Mouse (Mus musculus): ENCODE measurements at regions not wholly inside any gene's neighbourhood (a gene's known extent, or its start where the extent isn't known, plus 50 kb on each side); places are given as distances from the start of the nearest gene placed in this dataset.
"Not testable (repeated sequence)": the region's sequence is repeated elsewhere in the genome, so short reads cannot be mapped to it uniquely, and the experiment has no call there.

GRCm38 (mm10) chr8:54239106-54239505, 161.7 kb downstream of the Vegfc start:
- DNase-seq (ENCODE audit: low spot score in 2 of 2): not testable (repeated sequence)

DNA sequence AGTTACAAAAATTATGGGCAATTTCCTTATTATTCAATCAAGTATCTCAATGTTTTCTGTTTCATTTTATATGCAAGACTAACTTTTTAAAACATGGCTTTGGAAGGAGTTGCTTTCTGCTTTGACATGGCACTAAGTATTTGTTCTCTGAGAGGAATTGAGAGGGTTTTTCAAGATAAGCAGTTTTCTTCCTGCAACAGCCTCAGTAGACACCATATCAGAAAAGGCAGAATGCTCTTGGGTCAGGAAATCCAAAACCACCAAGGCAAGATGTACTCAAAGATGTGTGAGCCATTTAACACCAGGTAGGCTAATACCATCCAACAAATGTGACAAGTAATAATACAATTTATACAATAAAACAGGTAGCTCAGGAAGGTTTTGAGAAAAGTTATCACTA, 178.0 kb downstream of the Vegfc start:
- no peak for DNase-seq (ENCODE audit: low spot score in 2 of 2)

DNA sequence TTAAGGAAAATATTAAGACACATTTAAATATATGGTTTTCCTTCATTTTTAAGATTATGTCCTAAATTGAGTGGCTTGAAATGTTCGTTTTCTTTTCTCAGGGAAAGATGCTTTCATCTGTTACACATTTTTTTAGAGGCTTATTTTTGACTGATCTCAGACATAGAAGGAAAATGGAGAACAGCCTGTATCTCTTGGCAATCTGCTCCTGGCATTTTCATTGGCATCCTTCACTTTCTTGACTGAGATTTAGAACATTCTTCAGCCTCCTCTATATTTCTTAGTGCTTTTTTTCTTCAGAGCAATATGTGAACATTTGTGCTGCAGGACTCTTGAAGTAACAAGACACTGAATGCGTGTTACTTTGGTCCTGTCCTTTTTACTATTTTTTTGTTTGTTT, 192.7 kb downstream of the Vegfc start:
- DNase-seq (ENCODE audit: low spot score in 2 of 2): peak; percentile 16 to 44

- DNase-seq (ENCODE audit: low spot score in 2 of 2): no peak
Observed at GRCm38 (mm10) chr8:54273080-54273479, 195.7 kb downstream of the Vegfc start.

GRCm38 (mm10) chr8:54275487-54275886, 198.1 kb downstream of the Vegfc start:
- no peak for DNase-seq (ENCODE audit: low spot score in 2 of 2)
